Mouse (Mus musculus): ENCODE measurements around the gene Olfr1249.

- TF ChIP-seq CTCF (IDR thresholded peaks at IDR 0.05; ENCODE audit: low read depth) = no peak
- no peak for TF ChIP-seq EP300 (IDR thresholded peaks at IDR 0.05; ENCODE audit: low read depth)
Measured at GRCm38 (mm10) chr2:89614030-89614429, 20.8 kb downstream of the Olfr1249 start, which contains the start of gene Olfr1247.

All from heart, postnatal 0 days (tissue).